Mouse (Mus musculus) hindbrain, embryonic 12.5 days (tissue): ENCODE results near the gene Usp43. TPM values are rescaled to one million over a fixed set of nuclear protein-coding genes. Genes with fewer than 3 reads are reported as not detected.

Experiments used
- ATAC-seq: fragments of 200-750 bp; cut with Nextera tagmentation; 2 replicates; pipeline ENCODE4 v1.8.0; 2017; ENCODE audit warnings: moderate TSS enrichment; ENCODE audit not compliant: low FRiP score
- H3K27ac ChIP-seq: fragments of 300-500 bp; sonication (generic); 2 replicates; pipeline ENCODE4 v1.5.1; 2016; ENCODE audit warnings: mild to moderate bottlenecking
- H3K27me3 ChIP-seq: fragments of 300-500 bp; sonication (generic); 2 replicates; pipeline ENCODE4 v1.6.1; 2016; ENCODE audit warnings: mild to moderate bottlenecking
- H3K36me3 ChIP-seq: fragments of 300-500 bp; sonication (generic); 2 replicates; pipeline ENCODE4 v1.6.1; 2016; ENCODE audit warnings: mild to moderate bottlenecking
- H3K4me1 ChIP-seq: fragments of 300-500 bp; sonication (generic); 2 replicates; pipeline ENCODE4 v1.6.1; 2016
- H3K4me2 ChIP-seq: fragments of 300-500 bp; sonication (generic); replicated peaks from 2 replicates; pipeline ENCODE4 v1.6.1; 2016; ENCODE audit warnings: mild to moderate bottlenecking
- H3K4me3 ChIP-seq: fragments of 300-500 bp; sonication (generic); 2 replicates; pipeline ENCODE4 v1.5.1; 2016; ENCODE audit warnings: mild to moderate bottlenecking
- H3K9ac ChIP-seq: fragments of 300-500 bp; sonication (generic); 2 replicates; pipeline ENCODE4 v1.6.1; 2016; ENCODE audit warnings: mild to moderate bottlenecking, moderate library complexity
- H3K9me3 ChIP-seq: fragments of 300-500 bp; sonication (generic); replicated peaks from 2 replicates; pipeline ENCODE4 v1.6.1; 2016; ENCODE audit warnings: mild to moderate bottlenecking
- WGBS: fragments of 180-500 bp; shearing (Covaris S2); methylation state at CpG from one replicate; pipeline ENCODE4 v1.1.7; 2016; 5-methylcytosine and 5-hydroxymethylcytosine counted together
- polyA plus RNA-seq: library from polyadenylated mRNA; unstranded; fragments of >200 nt; fragmentation: Nextera tagmentation; extraction: Ambion mirVana; gene quantifications from 2 replicates; pipeline ENCODE4 v1.2.1, GENCODE M21; 2016

Gene Usp43
- polyA plus RNA-seq, 1 experiment from 2014 or later: 0.80 TPM

DNA sequence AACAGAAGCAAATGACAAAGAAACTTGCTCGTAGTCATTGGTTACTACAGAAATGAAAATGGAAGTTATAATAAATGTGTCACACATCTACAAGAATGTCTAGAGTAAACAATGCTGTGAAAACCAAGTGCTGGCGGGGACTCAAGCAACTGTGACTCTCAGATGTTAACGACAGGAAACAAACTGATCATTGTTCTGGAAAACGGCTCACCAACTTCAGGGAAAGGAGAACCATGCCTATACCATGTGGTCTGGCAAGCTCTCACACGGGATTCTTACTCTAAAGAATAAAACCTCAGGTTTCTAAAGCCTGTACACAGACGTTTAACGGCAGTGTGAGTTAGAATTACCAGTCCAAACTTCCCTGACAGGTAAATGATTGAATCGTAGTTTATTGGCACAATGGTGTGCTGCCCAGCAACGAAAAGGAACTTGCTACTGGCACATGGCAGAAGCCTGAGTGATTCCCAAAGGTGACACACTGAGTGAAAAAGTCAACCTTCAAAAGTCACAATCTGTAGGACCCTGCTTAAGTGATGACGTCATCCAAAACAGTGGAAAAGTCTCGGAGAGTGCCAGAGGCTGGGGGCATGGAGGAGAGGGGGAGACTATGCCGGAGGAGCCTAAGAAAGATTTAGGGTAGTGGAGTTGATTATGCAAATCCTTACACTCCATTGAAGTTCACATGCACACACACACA is 93.4 kb downstream of the Usp43 start:
- no peaks in the 10 kb centered on the region for H3K4me1 ChIP-seq
- H3K27ac ChIP-seq: no peak overlapping the region
- no peaks in the 10 kb centered on the region for H3K9me3 ChIP-seq
- WGBS: 57% methylated on average over 12 of the region's 12 CpGs
- H3K4me3 ChIP-seq: no peak overlapping the region
- no peak overlapping the region for H3K9ac ChIP-seq
- no peak for ATAC-seq
- no peak overlapping the region for H3K4me2 ChIP-seq
- H3K36me3 ChIP-seq: no peaks in the 10 kb centered on the region
- H3K27me3 ChIP-seq: no peaks in the 10 kb centered on the region

DNA sequence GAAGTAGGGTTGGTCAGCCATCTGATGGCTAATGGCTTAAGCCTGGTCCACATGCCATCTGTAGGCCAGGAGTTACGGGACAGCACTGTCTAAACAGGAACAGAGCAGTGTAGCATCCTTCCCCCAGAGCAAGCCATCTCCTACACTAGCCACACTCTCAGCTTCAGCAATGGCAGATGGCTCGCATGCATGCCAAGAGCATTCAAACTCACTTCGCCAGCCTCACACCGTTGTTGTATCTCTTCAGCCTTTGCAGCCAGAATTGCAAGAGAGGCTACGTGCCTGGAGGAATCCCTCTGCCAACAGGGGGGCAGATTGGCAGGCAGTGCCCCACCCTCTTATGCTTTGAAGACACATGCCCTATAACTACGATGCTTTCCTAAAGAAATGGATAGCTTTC is 100.4 kb downstream of the Usp43 start:
- Histone ChIP-seq H3K9ac (no peak overlapping the region), H3K27me3 (no peaks in the 10 kb centered on the region)
- WGBS: 92% methylated on average over 6 of the region's 6 CpGs

DNA sequence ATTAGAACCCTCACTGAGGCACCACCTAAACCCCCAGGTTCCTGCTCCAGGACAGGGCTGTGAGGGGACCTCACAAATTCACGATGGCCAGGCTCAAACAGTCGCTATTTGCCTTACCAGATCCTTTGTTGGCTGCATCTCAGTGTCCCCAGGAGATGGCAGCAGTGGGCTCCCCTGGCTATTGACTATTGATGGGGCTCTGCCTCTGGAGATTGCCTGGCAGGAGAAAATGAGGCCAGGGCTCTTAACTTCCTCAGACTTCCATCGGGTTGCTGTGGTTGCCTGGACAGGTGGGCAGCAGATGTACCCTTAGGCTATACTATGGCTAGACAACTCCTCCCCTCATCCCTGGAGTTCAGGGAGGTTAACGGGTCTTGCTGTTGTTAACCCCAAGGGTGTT is 101.7 kb downstream of the Usp43 start:
- no peaks in the 10 kb centered on the region for H3K36me3 ChIP-seq
- 18% methylated on average over 4 of the region's 4 CpGs for WGBS
- no peak overlapping the region for H3K27ac ChIP-seq
- 0 out of 2 replicates have a peak overlapping the region, but pooled peaks have one; percentile 33 for H3K4me2 ChIP-seq
- H3K4me3 ChIP-seq: no peak overlapping the region
- no peaks in the 10 kb centered on the region for H3K9me3 ChIP-seq
- H3K9ac ChIP-seq: no peak overlapping the region
- no peak for ATAC-seq
- H3K4me1 ChIP-seq: peaks cover 5% of the 10 kb centered on the region
- no peaks in the 10 kb centered on the region for H3K27me3 ChIP-seq

More for the DNA sequence above, 100.4 kb downstream of the Usp43 start:
- H3K36me3 ChIP-seq: no peaks in the 10 kb centered on the region
- no peaks in the 10 kb centered on the region for H3K9me3 ChIP-seq
- no peak for ATAC-seq
- H3K27ac ChIP-seq: no peak overlapping the region
- no peak overlapping the region for H3K4me2 ChIP-seq
- no peak overlapping the region for H3K4me3 ChIP-seq
- peaks cover 5% of the 10 kb centered on the region for H3K4me1 ChIP-seq

DNA sequence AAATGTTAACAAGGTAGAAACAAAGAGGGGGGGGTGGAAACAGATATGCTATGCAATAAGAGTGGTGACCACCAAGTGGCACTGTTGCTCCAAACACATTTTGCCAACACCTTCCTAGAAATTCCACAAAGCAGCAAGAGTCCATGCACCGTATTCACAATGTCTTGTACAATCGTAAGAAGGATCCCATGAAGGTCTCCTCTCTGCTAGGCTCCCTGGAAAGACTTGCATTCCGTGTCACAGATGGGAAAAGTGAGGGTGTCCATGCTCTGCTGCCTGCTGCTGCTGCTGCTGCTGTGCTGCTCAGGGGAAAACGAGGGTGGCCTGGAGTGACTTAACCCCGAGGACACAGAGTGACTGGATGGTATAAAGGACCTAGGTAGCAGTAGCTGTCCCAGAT is 102.3 kb downstream of the Usp43 start:
- Histone ChIP-seq H3K9me3 (no peaks in the 10 kb centered on the region), H3K27ac (no peak overlapping the region), H3K27me3 (no peaks in the 10 kb centered on the region), H3K36me3 (no peaks in the 10 kb centered on the region), H3K4me2 (peak overlapping the region; percentile 33), H3K4me1 (peaks cover 5% of the 10 kb centered on the region), H3K9ac (no peak overlapping the region), H3K4me3 (no peak overlapping the region)
- ATAC-seq: no peak
- WGBS: 21% methylated on average over 5 of the region's 5 CpGs

DNA sequence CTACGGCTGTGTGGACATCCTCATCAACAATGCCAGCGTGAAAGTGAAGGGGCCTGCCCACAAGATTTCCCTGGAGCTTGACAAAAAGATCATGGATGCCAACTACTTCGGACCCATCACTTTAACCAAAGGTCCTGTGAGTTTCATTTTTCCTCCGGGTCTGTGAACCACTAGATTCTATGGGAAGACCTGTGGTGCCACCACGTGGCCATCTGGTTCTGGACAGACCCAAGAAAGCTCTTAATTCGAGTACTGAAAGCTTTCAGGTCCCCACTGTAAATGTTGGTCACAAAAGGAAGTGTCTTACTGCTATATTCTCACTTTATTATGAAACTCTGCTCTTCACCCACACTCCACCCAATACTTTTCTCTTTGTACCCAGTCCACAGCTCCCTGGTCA is 110.4 kb downstream of the Usp43 start:
- Histone ChIP-seq H3K9me3 (no peaks in the 10 kb centered on the region), H3K36me3 (no peaks in the 10 kb centered on the region), H3K4me3 (no peak overlapping the region), H3K27me3 (no peaks in the 10 kb centered on the region), H3K4me2 (no peak overlapping the region), H3K27ac (no peak overlapping the region), H3K9ac (no peak overlapping the region), H3K4me1 (no peaks in the 10 kb centered on the region)
- 80% methylated on average over 6 of the region's 6 CpGs for WGBS
- ATAC-seq: no peak

DNA sequence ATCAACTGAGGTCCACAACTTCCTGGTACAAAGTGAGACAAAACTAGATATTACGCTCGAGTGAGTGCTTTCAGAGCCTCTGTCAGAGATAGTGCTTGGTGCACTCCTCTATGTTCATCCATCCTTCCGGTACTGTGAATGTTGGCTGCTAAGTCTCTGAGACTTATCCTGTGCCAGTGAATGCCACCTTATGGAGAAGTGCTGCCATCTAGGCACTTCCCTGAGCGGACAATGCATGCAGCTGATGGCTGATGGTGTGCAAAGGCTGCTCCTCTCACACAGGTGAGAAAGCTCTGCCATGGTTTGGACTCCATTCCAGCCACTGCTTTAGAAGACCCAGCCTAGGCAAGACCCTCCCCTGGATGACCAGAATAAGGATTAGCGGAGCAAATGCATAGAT is 113.9 kb downstream of the Usp43 start:
- H3K4me3 ChIP-seq: no peak overlapping the region
- H3K9me3 ChIP-seq: no peaks in the 10 kb centered on the region
- WGBS: 82% methylated on average over 5 of the region's 5 CpGs
- H3K4me1 ChIP-seq: no peaks in the 10 kb centered on the region
- no peak overlapping the region for H3K27ac ChIP-seq
- no peak overlapping the region for H3K4me2 ChIP-seq
- no peaks in the 10 kb centered on the region for H3K36me3 ChIP-seq
- no peaks in the 10 kb centered on the region for H3K27me3 ChIP-seq
- H3K9ac ChIP-seq: no peak overlapping the region
- ATAC-seq: no peak

DNA sequence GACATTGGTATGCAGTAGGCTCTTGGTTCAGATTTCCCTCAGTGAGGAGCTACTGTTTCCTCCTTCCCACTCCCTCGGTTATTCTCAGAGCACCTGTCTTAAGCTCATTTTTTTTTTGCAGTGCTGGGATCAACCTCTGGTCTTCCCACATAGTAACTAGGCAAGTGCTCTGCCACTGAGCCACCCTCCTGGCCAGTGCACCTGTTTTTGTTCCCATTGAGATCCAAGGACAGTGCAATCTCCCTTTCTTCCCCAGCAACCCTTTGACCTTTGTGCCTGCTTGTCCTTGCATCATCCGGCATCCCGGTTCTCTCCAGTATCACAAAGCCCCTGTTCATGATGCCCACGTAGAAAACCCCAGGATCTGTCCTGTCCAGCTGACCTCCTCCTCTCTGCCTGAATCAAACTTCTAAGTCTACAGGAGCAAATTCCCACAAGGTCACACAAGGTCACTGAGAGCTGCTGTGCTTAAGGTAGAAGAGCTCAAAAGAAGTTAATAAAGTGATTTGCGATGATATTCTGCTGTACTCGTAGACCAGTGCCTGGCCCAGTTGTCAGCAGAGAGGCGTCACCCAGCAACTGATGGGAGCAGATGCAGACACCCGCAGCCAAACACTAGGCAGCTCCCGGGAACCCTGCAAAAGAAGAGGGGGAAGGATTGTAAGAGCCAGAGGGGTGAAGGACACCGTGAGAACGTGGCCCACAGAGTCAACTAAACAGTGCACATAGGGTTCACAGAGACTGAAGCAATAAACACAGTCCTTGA is 114.9 kb downstream of the Usp43 start:
- no peak overlapping the region for H3K4me3 ChIP-seq
- WGBS: 84% methylated on average over 11 of the region's 11 CpGs
- H3K36me3 ChIP-seq: no peaks in the 10 kb centered on the region
- no peaks in the 10 kb centered on the region for H3K4me1 ChIP-seq
- no peak overlapping the region for H3K4me2 ChIP-seq
- ATAC-seq: no peak
- no peak overlapping the region for H3K9ac ChIP-seq
- H3K9me3 ChIP-seq: no peaks in the 10 kb centered on the region
- no peak overlapping the region for H3K27ac ChIP-seq
- no peaks in the 10 kb centered on the region for H3K27me3 ChIP-seq

DNA sequence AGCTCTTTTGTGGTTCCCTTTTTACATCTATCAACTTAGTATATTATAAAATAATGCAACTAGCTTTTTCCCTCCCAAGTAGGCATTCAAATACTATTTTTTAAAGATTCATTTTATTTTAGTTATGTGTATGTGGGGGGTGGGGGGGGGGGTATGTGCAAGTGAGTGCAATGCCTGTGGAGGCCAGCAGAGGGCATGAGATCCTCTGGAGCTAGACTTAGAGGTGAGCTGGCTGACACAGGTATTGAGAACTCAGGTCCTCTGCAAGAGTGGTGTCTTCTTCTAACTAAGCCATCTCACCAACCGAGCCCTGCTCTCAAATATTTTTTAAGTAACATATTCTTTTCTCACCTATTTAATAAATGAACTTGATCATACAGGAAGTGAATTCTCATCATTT is 116.4 kb downstream of the Usp43 start:
- Histone ChIP-seq H3K27me3 (no peaks in the 10 kb centered on the region), H3K9ac (no peak overlapping the region), H3K4me1 (no peaks in the 10 kb centered on the region), H3K4me3 (no peak overlapping the region), H3K36me3 (no peaks in the 10 kb centered on the region), H3K9me3 (no peaks in the 10 kb centered on the region), H3K4me2 (no peak overlapping the region), H3K27ac (no peak overlapping the region)
- WGBS: 93% methylated on average over 1 of the region's 1 CpGs
- ATAC-seq: no peak

Other genes with a start within 250 kb of the Usp43 start
- not detected in 2 replicates for gene Rcvrn, start 226.8 kb downstream of the Usp43 start, polyA plus RNA-seq
- gene Glp2r, start 151.0 kb downstream of the Usp43 start, polyA plus RNA-seq: 0.04 TPM in 1 of 2 replicates, not detected in the other
- not detected in 2 replicates for gene Gsg1l2, start 147.5 kb downstream of the Usp43 start, polyA plus RNA-seq
- gene Dhrs7c, start 124.0 kb downstream of the Usp43 start, polyA plus RNA-seq: 0.34 TPM in 1 of 2 replicates, not detected in the other
- 4.5 and 7.0 TPM in 2 replicates for gene Cfap52, start 43.5 kb upstream of the Usp43 start, polyA plus RNA-seq
- 64.0 and 74.4 TPM in 2 replicates for gene Stx8, start 44.0 kb upstream of the Usp43 start, polyA plus RNA-seq